Mouse (Mus musculus) embryonic facial prominence, embryonic 10.5 days (tissue): ENCODE measurements around the gene Cd99l2. TPM values are rescaled to one million over a fixed set of nuclear protein-coding genes. Genes with fewer than 3 reads are reported as not detected.

ENCODE experiments used
- DNase-seq: peaks from one replicate; pipeline ENCODE4 v3.0.0-alpha.2; 2017; ENCODE audit warnings: low spot score
- H3K27ac ChIP-seq: fragments of 300-500 bp; sonication (generic); replicated peaks from 2 replicates; pipeline ENCODE4 v1.5.1; 2016; ENCODE audit warnings: mild to moderate bottlenecking
- H3K27me3 ChIP-seq: fragments of 300-500 bp; sonication (generic); replicated peaks from 2 replicates; pipeline ENCODE4 v1.6.1; 2016; ENCODE audit warnings: low read depth, mild to moderate bottlenecking; ENCODE audit not compliant: poor library complexity, severe bottlenecking
- H3K36me3 ChIP-seq: fragments of 300-500 bp; sonication (generic); replicated peaks from 2 replicates; pipeline ENCODE4 v1.6.1; 2016; ENCODE audit warnings: mild to moderate bottlenecking, moderate library complexity
- H3K4me1 ChIP-seq: fragments of 300-500 bp; sonication (generic); 2 replicates; pipeline ENCODE4 v1.6.1; 2016
- H3K4me3 ChIP-seq: fragments of 300-500 bp; sonication (generic); 2 replicates; pipeline ENCODE4 v1.5.1; 2016; ENCODE audit warnings: mild to moderate bottlenecking, moderate library complexity
- H3K9me3 ChIP-seq: fragments of 300-500 bp; sonication (generic); 2 replicates; pipeline ENCODE4 v1.6.1; 2016; ENCODE audit warnings: mild to moderate bottlenecking
- WGBS: fragments of 180-500 bp; shearing (Covaris S2); methylation state at CpG from one replicate; pipeline ENCODE4 v1.1.7; 2016; 5-methylcytosine and 5-hydroxymethylcytosine counted together
- polyA plus RNA-seq: library from polyadenylated mRNA; unstranded; fragments of >200 nt; fragmentation: Nextera tagmentation; extraction: Ambion mirVana; gene quantifications from 2 replicates; pipeline ENCODE4 v1.2.1, GENCODE M21; 2016

Cd99l2 gene
- polyA plus RNA-seq, 1 experiment from 2014 or later = 19.3 TPM

GRCm38 (mm10) chrX:71464138-71464826, 28.4 kb downstream of the Cd99l2 start:
- Histone ChIP-seq H3K27me3 (no peaks in the 10 kb centered on the region), H3K4me1 (no peaks in the 10 kb centered on the region), H3K4me3 (no peak overlapping the region), H3K9me3 (no peaks in the 10 kb centered on the region), H3K27ac (no peak overlapping the region), H3K36me3 (no peaks in the 10 kb centered on the region)
- 86% methylated on average over 7 of the region's 7 CpGs for WGBS
- no peak for DNase-seq

GRCm38 (mm10) chrX:71456078-71456737, 36.4 kb downstream of the Cd99l2 start:
- Histone ChIP-seq H3K36me3 (no peaks in the 10 kb centered on the region), H3K4me1 (no peaks in the 10 kb centered on the region), H3K27me3 (no peaks in the 10 kb centered on the region), H3K27ac (no peak overlapping the region), H3K4me3 (no peak overlapping the region), H3K9me3 (no peaks in the 10 kb centered on the region)
- WGBS = 88% methylated on average over 6 of the region's 6 CpGs
- DNase-seq = no peak

- no peaks in the 10 kb centered on the region for H3K9me3 ChIP-seq
These were observed 49.7 kb downstream of the Cd99l2 start for GRCm38 (mm10) chrX:71442916-71443315.

GRCm38 (mm10) chrX:71439473-71439872, 53.2 kb downstream of the Cd99l2 start:
- H3K27ac ChIP-seq = no peak overlapping the region
- H3K9me3 ChIP-seq = no peaks in the 10 kb centered on the region
- no peaks in the 10 kb centered on the region for H3K4me1 ChIP-seq
- no peaks in the 10 kb centered on the region; the same call in 1 of the 2 replicates for H3K36me3 ChIP-seq
- 89% methylated on average over 6 of the region's 6 CpGs for WGBS
- 0 out of 2 replicates have a peak, but pooled peaks cover 8% of the 10 kb centered on the region for H3K27me3 ChIP-seq
- no peak overlapping the region for H3K4me3 ChIP-seq
- DNase-seq = no peak

More at GRCm38 (mm10) chrX:71442916-71443315, 49.7 kb downstream of the Cd99l2 start:
- no peak for DNase-seq
- no peaks in the 10 kb centered on the region; the same call in 1 of the 2 replicates for H3K36me3 ChIP-seq
- no peaks in the 10 kb centered on the region for H3K27me3 ChIP-seq
- H3K4me1 ChIP-seq = no peaks in the 10 kb centered on the region
- H3K27ac ChIP-seq = no peak overlapping the region
- 82% methylated on average over 5 of the region's 5 CpGs for WGBS
- H3K4me3 ChIP-seq = no peak overlapping the region

GRCm38 (mm10) chrX:71435542-71435941, 57.1 kb downstream of the Cd99l2 start:
- H3K9me3 ChIP-seq = no peaks in the 10 kb centered on the region

GRCm38 (mm10) chrX:71434860-71435259, 57.8 kb downstream of the Cd99l2 start:
- peaks cover 13% of the 10 kb centered on the region; the same call in 1 of the 2 replicates for H3K27me3 ChIP-seq
- no peaks in the 10 kb centered on the region; the same call in 1 of the 2 replicates for H3K36me3 ChIP-seq
- WGBS = 37% methylated on average over 8 of the region's 8 CpGs
- H3K4me1 ChIP-seq = no peaks in the 10 kb centered on the region
- no peak overlapping the region for H3K4me3 ChIP-seq
- no peak overlapping the region for H3K27ac ChIP-seq
- DNase-seq = peak; percentile 10
- no peaks in the 10 kb centered on the region for H3K9me3 ChIP-seq

More at GRCm38 (mm10) chrX:71435542-71435941, 57.1 kb downstream of the Cd99l2 start:
- no peak for DNase-seq
- peaks cover 13% of the 10 kb centered on the region; the same call in 1 of the 2 replicates for H3K27me3 ChIP-seq
- no peaks in the 10 kb centered on the region for H3K4me1 ChIP-seq
- H3K36me3 ChIP-seq = no peaks in the 10 kb centered on the region; the same call in 1 of the 2 replicates
- H3K27ac ChIP-seq = no peak overlapping the region
- 89% methylated on average over 2 of the region's 2 CpGs for WGBS
- H3K4me3 ChIP-seq = no peak overlapping the region

- Histone ChIP-seq H3K36me3 (no peaks in the 10 kb centered on the region; the same call in 1 of the 2 replicates), H3K27me3 (peaks cover 13% of the 10 kb centered on the region; the same call in 1 of the 2 replicates), H3K4me1 (no peaks in the 10 kb centered on the region), H3K27ac (no peak overlapping the region), H3K4me3 (no peak overlapping the region), H3K9me3 (no peaks in the 10 kb centered on the region)
- no peak for DNase-seq
- 61% methylated on average over 1 of the region's 1 CpGs for WGBS
These were observed 58.2 kb downstream of the Cd99l2 start for GRCm38 (mm10) chrX:71434448-71434847.

- Histone ChIP-seq H3K9me3 (no peaks in the 10 kb centered on the region), H3K4me1 (no peaks in the 10 kb centered on the region), H3K27me3 (peaks cover 12% of the 10 kb centered on the region), H3K27ac (no peak overlapping the region), H3K4me3 (no peak overlapping the region), H3K36me3 (no peaks in the 10 kb centered on the region)
- 79% methylated on average over 5 of the region's 5 CpGs for WGBS
- DNase-seq = no peak
These were observed 61.7 kb downstream of the Cd99l2 start for GRCm38 (mm10) chrX:71430900-71431299.

GRCm38 (mm10) chrX:71427491-71427890, 65.2 kb downstream of the Cd99l2 start:
- no peak overlapping the region for H3K4me3 ChIP-seq
- H3K4me1 ChIP-seq = no peaks in the 10 kb centered on the region
- no peaks in the 10 kb centered on the region for H3K36me3 ChIP-seq
- DNase-seq = no peak
- H3K27ac ChIP-seq = no peak overlapping the region
- H3K9me3 ChIP-seq = no peaks in the 10 kb centered on the region
- H3K27me3 ChIP-seq = peaks cover 12% of the 10 kb centered on the region

- 50% methylated on average over 9 of the region's 9 CpGs for WGBS
- no peaks in the 10 kb centered on the region for H3K4me1 ChIP-seq
- H3K4me3 ChIP-seq = no peak overlapping the region
- H3K27me3 ChIP-seq = peaks cover 6% of the 10 kb centered on the region
- DNase-seq = peak; percentile 80
- no peak overlapping the region for H3K27ac ChIP-seq
- H3K36me3 ChIP-seq = no peaks in the 10 kb centered on the region
- H3K9me3 ChIP-seq = no peaks in the 10 kb centered on the region
These were observed 66.7 kb downstream of the Cd99l2 start for GRCm38 (mm10) chrX:71425746-71426519.

- 79% methylated on average over 1 of the region's 1 CpGs for WGBS
- DNase-seq = no peak
- no peaks in the 10 kb centered on the region for H3K4me1 ChIP-seq
- H3K27me3 ChIP-seq = peaks cover 6% of the 10 kb centered on the region
- no peak overlapping the region for H3K4me3 ChIP-seq
- H3K9me3 ChIP-seq = no peaks in the 10 kb centered on the region
- no peaks in the 10 kb centered on the region for H3K36me3 ChIP-seq
- no peak overlapping the region for H3K27ac ChIP-seq
These were observed 67.8 kb downstream of the Cd99l2 start for GRCm38 (mm10) chrX:71424852-71425251.

GRCm38 (mm10) chrX:71413616-71414015, 79.0 kb downstream of the Cd99l2 start:
- Histone ChIP-seq H3K9me3 (no peaks in the 10 kb centered on the region), H3K36me3 (no peaks in the 10 kb centered on the region), H3K27ac (no peak overlapping the region), H3K4me1 (no peaks in the 10 kb centered on the region), H3K4me3 (no peak overlapping the region), H3K27me3 (peaks cover 25% of the 10 kb centered on the region; the same call in 1 of the 2 replicates)
- DNase-seq = no peak
- 86% methylated on average over 4 of the region's 4 CpGs for WGBS
